Mouse (Mus musculus) right cerebral cortex, postnatal 36 days (tissue): ENCODE data around the gene Fam135a.
A peak's percentile ranks its signal among the peaks of the same experiment; 100 is the strongest.
"Not testable (repeated sequence)": the region's sequence is repeated elsewhere in the genome, so short reads cannot be mapped to it uniquely, and the experiment has no call there.

ENCODE experiments used
- DNase-seq, 2 experiments: peaks; one replicate each; pipeline ENCODE4 v3.0.0; 2022; ENCODE audit warnings: low spot score in 2 of 2, mixed read lengths in 1 of 2

The Fam135a gene

GRCm38 (mm10) chr1:24068830-24069229, 31.3 kb downstream of the Fam135a start:
- DNase-seq: no peak

- DNase-seq: no peak
These were observed 33.4 kb downstream of the Fam135a start for GRCm38 (mm10) chr1:24066706-24067105.

GRCm38 (mm10) chr1:24055706-24056105, 44.4 kb downstream of the Fam135a start:
- DNase-seq: no peak

- no peak for DNase-seq
These were observed 53.2 kb downstream of the Fam135a start for GRCm38 (mm10) chr1:24046730-24047510.

GRCm38 (mm10) chr1:24045627-24046026, 54.5 kb downstream of the Fam135a start:
- no peak for DNase-seq

- no peak for DNase-seq
These were observed 57.1 kb downstream of the Fam135a start for GRCm38 (mm10) chr1:24043007-24043406.

- DNase-seq: no peak
These were observed 66.2 kb downstream of the Fam135a start for GRCm38 (mm10) chr1:24033759-24034423.

GRCm38 (mm10) chr1:24010821-24011220, 89.3 kb downstream of the Fam135a start:
- DNase-seq: no peak

GRCm38 (mm10) chr1:24010016-24010415, 90.1 kb downstream of the Fam135a start:
- no peak for DNase-seq

GRCm38 (mm10) chr1:24007621-24008020, 92.5 kb downstream of the Fam135a start:
- no peak for DNase-seq

- peak; percentile 84 for DNase-seq
These were observed 94.9 kb downstream of the Fam135a start, which contains the start of gene Sdhaf4 for GRCm38 (mm10) chr1:24005070-24005804. Gene Sdhaf4 (minus strand): TSS chr1:24005656.

GRCm38 (mm10) chr1:23999318-23999717, 100.8 kb downstream of the Fam135a start:
- no peak for DNase-seq

- no peak for DNase-seq
These were observed 101.3 kb downstream of the Fam135a start for GRCm38 (mm10) chr1:23998866-23999265.

- DNase-seq: no peak
These were observed 101.9 kb downstream of the Fam135a start for GRCm38 (mm10) chr1:23998120-23998810.

GRCm38 (mm10) chr1:23997493-23997892, 102.6 kb downstream of the Fam135a start:
- DNase-seq: no peak

- no peak for DNase-seq
These were observed 104.7 kb downstream of the Fam135a start for GRCm38 (mm10) chr1:23995420-23995819.

GRCm38 (mm10) chr1:23983118-23983517, 117.0 kb downstream of the Fam135a start:
- DNase-seq: no peak

- peak; percentile 59 to 64 for DNase-seq
These were observed 121.9 kb downstream of the Fam135a start for GRCm38 (mm10) chr1:23978281-23978680.

- DNase-seq: not testable (repeated sequence)
These were observed 129.0 kb downstream of the Fam135a start for GRCm38 (mm10) chr1:23971159-23971558.

- DNase-seq: no peak
These were observed 132.0 kb downstream of the Fam135a start for GRCm38 (mm10) chr1:23968027-23968725.

- no peak for DNase-seq
These were observed 133.9 kb downstream of the Fam135a start for GRCm38 (mm10) chr1:23966226-23966625.
